Mouse (Mus musculus): ENCODE results near the gene Sugp2.

DNA sequence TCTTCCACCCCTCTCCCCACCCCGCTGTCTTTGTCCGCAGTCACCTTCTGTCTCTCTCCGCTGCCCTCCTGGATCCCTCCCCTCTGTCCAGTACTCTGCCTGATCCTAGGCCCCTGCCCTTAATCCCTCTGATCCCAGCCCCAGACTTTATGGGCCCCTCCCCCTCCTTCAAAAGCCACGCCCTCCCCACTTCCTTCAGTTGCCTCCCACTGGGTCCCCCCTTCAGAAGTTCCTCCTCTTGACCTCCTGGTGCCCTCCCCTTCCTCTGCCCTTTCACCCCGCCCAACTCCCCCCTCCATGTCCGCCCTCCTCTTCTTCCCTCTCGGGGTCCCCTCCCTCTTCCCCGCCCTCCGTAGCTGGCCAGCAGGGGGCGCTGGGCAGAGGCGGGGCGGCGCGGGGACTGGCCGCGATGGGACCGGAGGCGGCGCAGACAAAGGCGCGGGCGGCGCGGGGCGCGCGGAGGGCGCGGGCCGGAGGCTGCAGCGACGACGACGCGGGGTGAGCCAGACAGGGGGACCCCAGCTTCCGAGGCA is 48.6 kb downstream of the Sugp2 start, which contains the start of gene Homer3:
- TF ChIP-seq CTCF (IDR thresholded peaks at IDR 0.05; ENCODE audit: low read depth, low read length) (peak; percentile 68), POLR2A (IDR thresholded peaks at IDR 0.05; ENCODE audit: extremely low read depth, insufficient read depth, low read length) (no peak)
